Mouse (Mus musculus) MEL (cell line): ENCODE measurements around the gene B4galt1. TPM values are rescaled to one million over a fixed set of nuclear protein-coding genes. Genes with fewer than 3 reads are reported as not detected.

Experiments
- DNase-seq: peaks from one replicate; pipeline ENCODE4 v3.0.0; 2011; ENCODE audit warnings: low read depth, low spot score
- H3K27ac ChIP-seq: 2 replicates; pipeline ENCODE4 v1.5.1; 2012; ENCODE audit warnings: low read depth, mild to moderate bottlenecking, control low read depth, low read length, moderate library complexity; ENCODE audit not compliant: control insufficient read depth
- H3K27me3 ChIP-seq, 2 experiments: fragments of 150-350 bp in 1 of 2; sonication (generic) in 1 of 2; 2 replicates each; pipeline ENCODE4 v1.6.1; 2012; ENCODE audit warnings: low read length in 2 of 2, mild to moderate bottlenecking in 2 of 2, improper control_type of control experiment in 1 of 2, moderate library complexity in 1 of 2; ENCODE audit not compliant: insufficient read depth in 2 of 2, control insufficient read depth in 1 of 2
- H3K36me3 ChIP-seq, 2 experiments: 2 replicates each; pipeline ENCODE4 v1.6.1; 2012 to 2014; ENCODE audit warnings: low read length in 2 of 2, improper control_type of control experiment in 1 of 2, inconsistent platforms in 1 of 2, mild to moderate bottlenecking in 1 of 2; ENCODE audit not compliant: insufficient read depth in 2 of 2, control insufficient read depth in 1 of 2
- H3K4me1 ChIP-seq, 2 experiments: fragments of 150-350 bp in 1 of 2; sonication (generic) in 1 of 2; 2 replicates each; pipeline ENCODE4 v1.6.1; 2012; ENCODE audit warnings: low read length in 2 of 2, improper control_type of control experiment in 1 of 2, mild to moderate bottlenecking in 1 of 2; ENCODE audit not compliant: insufficient read depth in 2 of 2, control insufficient read depth in 1 of 2
- H3K4me3 ChIP-seq, 2 experiments: fragments of 150-350 bp in 1 of 2; sonication (generic) in 1 of 2; 2 replicates each; pipeline ENCODE4 v1.5.1; 2012; ENCODE audit warnings: low read depth in 2 of 2, low read length in 2 of 2, mild to moderate bottlenecking in 2 of 2, moderate library complexity in 2 of 2, control low read depth in 1 of 2, improper control_type of control experiment in 1 of 2; ENCODE audit not compliant: control insufficient read depth in 1 of 2, insufficient read depth in 1 of 2
- H3K79me2 ChIP-seq: 2 replicates; pipeline ENCODE4 v1.6.1; 2012; ENCODE audit warnings: mild to moderate bottlenecking, low read length, moderate library complexity; ENCODE audit not compliant: control insufficient read depth, poor library complexity, insufficient read depth
- H3K9ac ChIP-seq: 2 replicates; pipeline ENCODE4 v1.6.1; 2012; ENCODE audit warnings: low read depth, mild to moderate bottlenecking, control low read depth, low read length, moderate library complexity; ENCODE audit not compliant: control insufficient read depth, poor library complexity, severe bottlenecking
- H3K9me3 ChIP-seq: fragments of 150-350 bp; sonication (generic); replicated peaks from 2 replicates; pipeline ENCODE4 v1.6.1; 2012; ENCODE audit warnings: mild to moderate bottlenecking, low read length, improper control_type of control experiment, moderate library complexity; ENCODE audit not compliant: insufficient read depth
- CHD1 ChIP-seq: IDR thresholded peaks from 2 replicates; pipeline ENCODE4 v1.6.1; 2012; ENCODE audit warnings: low read depth, mild to moderate bottlenecking, inconsistent platforms, low read length, improper control_type of control experiment
- CTCF ChIP-seq, 3 experiments: IDR thresholded peaks in 2 of 3; conservative IDR thresholded peaks in 1 of 3; 2 replicates each; pipeline ENCODE4 v1.5.1; 2011 to 2012; ENCODE audit warnings: low read length in 3 of 3, low read depth in 2 of 3, mild to moderate bottlenecking in 2 of 3, improper control_type of control experiment in 1 of 3, inconsistent platforms in 1 of 3, mixed read lengths in 1 of 3, moderate library complexity in 1 of 3; ENCODE audit not compliant: control insufficient read depth in 1 of 3, insufficient read depth in 1 of 3, poor library complexity in 1 of 3, severe bottlenecking in 1 of 3
- EP300 ChIP-seq, 2 experiments: IDR thresholded peaks; 2 replicates each; pipeline ENCODE4 v1.6.1; 2011; ENCODE audit warnings: improper control_type of control experiment in 2 of 2, low read length in 2 of 2, low read depth in 1 of 2, mild to moderate bottlenecking in 1 of 2
- ETS1 ChIP-seq: IDR thresholded peaks from 2 replicates; pipeline ENCODE4 v1.6.1; 2012; ENCODE audit warnings: low read depth, mild to moderate bottlenecking, inconsistent platforms, low read length, improper control_type of control experiment, moderate library complexity
- GABPA ChIP-seq: IDR thresholded peaks from 2 replicates; pipeline ENCODE4 v1.6.1; 2012; ENCODE audit warnings: low read depth, mild to moderate bottlenecking, inconsistent platforms, low read length, improper control_type of control experiment, moderate library complexity
- GATA1 ChIP-seq: IDR thresholded peaks from 2 replicates; pipeline ENCODE4 v1.6.1; 2011; ENCODE audit warnings: low read depth, low read length, improper control_type of control experiment
- HCFC1 ChIP-seq: IDR thresholded peaks from 2 replicates; pipeline ENCODE4 v1.6.1; 2012; ENCODE audit warnings: low read depth, mild to moderate bottlenecking, inconsistent platforms, low read length, improper control_type of control experiment, moderate library complexity
- JUND ChIP-seq: IDR thresholded peaks from 2 replicates; pipeline ENCODE4 v1.6.1; 2011; ENCODE audit warnings: low read depth, mild to moderate bottlenecking, improper control_type of control experiment, low read length
- MAFK ChIP-seq: IDR thresholded peaks from 2 replicates; pipeline ENCODE4 v1.6.1; 2011; ENCODE audit warnings: low read depth, mild to moderate bottlenecking, low read length, improper control_type of control experiment, borderline replicate concordance
- MAX ChIP-seq: IDR thresholded peaks from 2 replicates; pipeline ENCODE4 v1.6.1; 2011; ENCODE audit warnings: low read length, improper control_type of control experiment
- MAZ ChIP-seq: IDR thresholded peaks from 2 replicates; pipeline ENCODE4 v1.6.1; 2012; ENCODE audit warnings: low read depth, mild to moderate bottlenecking, inconsistent platforms, low read length, improper control_type of control experiment
- MEF2A ChIP-seq: IDR thresholded peaks from 2 replicates; pipeline ENCODE4 v1.6.1; 2014; ENCODE audit warnings: low read depth, mild to moderate bottlenecking, inconsistent platforms, low read length, improper control_type of control experiment; ENCODE audit not compliant: poor library complexity, insufficient replicate concordance, severe bottlenecking; ENCODE audit errors: extremely low read depth
- MYB ChIP-seq: IDR thresholded peaks from 2 replicates; pipeline ENCODE4 v1.6.1; 2011; ENCODE audit warnings: mild to moderate bottlenecking, low read depth, low read length, improper control_type of control experiment
- MYC ChIP-seq: IDR thresholded peaks from 2 replicates; pipeline ENCODE4 v1.6.1; 2011; ENCODE audit warnings: low read depth, mild to moderate bottlenecking, low read length, improper control_type of control experiment, moderate library complexity
- NELFE ChIP-seq: IDR thresholded peaks from 2 replicates; pipeline ENCODE4 v1.6.1; 2011; ENCODE audit warnings: low read depth, low read length, improper control_type of control experiment
- POLR2A ChIP-seq, 2 experiments: IDR thresholded peaks; 2 replicates each; pipeline ENCODE4 v1.6.1; 2011 to 2012; ENCODE audit warnings: low read length in 2 of 2, mild to moderate bottlenecking in 2 of 2, control low read depth in 1 of 2, improper control_type of control experiment in 1 of 2, low read depth in 1 of 2, moderate library complexity in 1 of 2; ENCODE audit not compliant: control insufficient read depth in 1 of 2, insufficient read depth in 1 of 2, poor library complexity in 1 of 2
- RAD21 ChIP-seq: IDR thresholded peaks from 2 replicates; pipeline ENCODE4 v1.6.1; 2011; ENCODE audit warnings: mild to moderate bottlenecking, low read depth, low read length, improper control_type of control experiment
- RCOR1 ChIP-seq: IDR thresholded peaks from 2 replicates; pipeline ENCODE4 v1.6.1; 2012; ENCODE audit warnings: low read depth, mild to moderate bottlenecking, inconsistent platforms, low read length, improper control_type of control experiment
- TAL1 ChIP-seq: IDR thresholded peaks from 2 replicates; pipeline ENCODE4 v1.6.1; 2012; ENCODE audit warnings: mild to moderate bottlenecking, inconsistent platforms, low read length, moderate library complexity, mixed read lengths
- TBP ChIP-seq: IDR thresholded peaks from 2 replicates; pipeline ENCODE4 v1.8.0; 2011; ENCODE audit warnings: low read depth, low read length, improper control_type of control experiment
- TCF12 ChIP-seq: IDR thresholded peaks from 2 replicates; pipeline ENCODE4 v1.6.1; 2014; ENCODE audit warnings: low read depth, mild to moderate bottlenecking, inconsistent platforms, low read length, improper control_type of control experiment, moderate library complexity
- USF1 ChIP-seq: IDR thresholded peaks from 2 replicates; pipeline ENCODE4 v1.6.1; 2014; ENCODE audit warnings: low read depth, mild to moderate bottlenecking, inconsistent platforms, low read length, improper control_type of control experiment, moderate library complexity
- ZC3H11A ChIP-seq: IDR thresholded peaks from 2 replicates; pipeline ENCODE4 v1.6.1; 2012; ENCODE audit warnings: low read depth, mild to moderate bottlenecking, inconsistent platforms, low read length, improper control_type of control experiment
- ZKSCAN1 ChIP-seq: IDR thresholded peaks from 2 replicates; pipeline ENCODE4 v1.6.1; 2012; ENCODE audit warnings: low read depth, mild to moderate bottlenecking, inconsistent platforms, low read length, improper control_type of control experiment, moderate library complexity
- ZNF384 ChIP-seq: IDR thresholded peaks from 2 replicates; pipeline ENCODE4 v1.6.1; 2012; ENCODE audit warnings: low read depth, mild to moderate bottlenecking, inconsistent platforms, low read length, improper control_type of control experiment
- polyA plus RNA-seq, 2 experiments: library from polyadenylated mRNA; stranded (reverse) in 1 of 2; unstranded in 1 of 2; fragments of >175 nt in 1 of 2; fragments of >200 nt in 1 of 2; gene quantifications; 2 replicates each; pipeline versions ENCODE4 v1.2.1 to v1.2.4; 2012; ENCODE audit warnings: low replicate concordance in 2 of 2, low read depth in 1 of 2; ENCODE audit not compliant: insufficient read length in 2 of 2, insufficient read depth in 1 of 2, missing spikeins in 1 of 2
- total RNA-seq: library from RNA; depleted of rRNA; stranded (reverse); fragments of 300-350 nt; gene quantifications from 2 replicates; pipeline ENCODE4 v1.2.3, GENCODE M21; 2012

The B4galt1 gene
- total and polyA plus RNA-seq, 3 experiments: 10.8 to 22.5 TPM; not detected in 1

GRCm38 (mm10) chr4:40900071-40900470, 46.3 kb upstream of the B4galt1 start:
- H3K27me3 ChIP-seq: no peaks in the 10 kb centered on the region
- no peaks in the 10 kb centered on the region for H3K79me2 ChIP-seq
- H3K4me3 ChIP-seq: no peak overlapping the region
- no peak overlapping the region for H3K9ac ChIP-seq
- H3K27ac ChIP-seq: no peak overlapping the region; the same call in 1 of the 2 replicates
- TF ChIP-seq HCFC1: no peak
- TF ChIP-seq GATA1: peak; percentile 32; the same call in 1 of the 2 replicates
- no peak for TF ChIP-seq USF1
- no peak for TF ChIP-seq MYC
- TF ChIP-seq ZNF384: no peak
- peak; percentile 52 for TF ChIP-seq ETS1
- TF ChIP-seq TAL1: peak; percentile 90
- TF ChIP-seq TCF12: peak; percentile 53
- peak; percentile 15 to 49; a peak in 3 of 4 replicates for TF ChIP-seq EP300 (IDR thresholded peaks at IDR 0.05; ENCODE audit: low read depth in 1 of 2, low read length in 2 of 2)
- no peak for TF ChIP-seq JUND
- TF ChIP-seq TBP: no peak
- H3K36me3 ChIP-seq: no peaks in the 10 kb centered on the region
- H3K9me3 ChIP-seq: no peaks in the 10 kb centered on the region
- DNase-seq: peak; percentile 54
- no peaks in the 10 kb centered on the region; a peak in 1 of 4 replicates for H3K4me1 ChIP-seq

DNA sequence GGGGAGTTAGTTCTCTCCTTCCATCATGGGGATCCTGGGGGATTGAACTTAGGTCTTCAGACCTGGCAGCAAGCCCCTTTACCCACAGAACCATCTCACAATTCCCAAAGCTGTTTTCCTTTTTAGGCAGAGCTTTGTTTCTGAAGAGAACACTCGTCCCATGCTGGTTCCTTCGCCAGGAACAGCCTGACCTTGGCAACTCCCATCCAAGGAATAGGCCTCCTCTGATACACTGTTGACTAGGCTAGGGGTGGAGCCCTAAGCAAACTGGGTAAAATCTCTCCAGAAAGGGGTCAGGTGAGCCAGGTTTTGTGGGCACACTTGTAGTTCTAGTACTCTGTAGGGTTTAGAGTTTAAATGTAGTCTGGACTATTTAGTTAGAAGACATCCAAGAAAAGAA, 45.5 kb upstream of the B4galt1 start:
- no peaks in the 10 kb centered on the region for H3K27me3 ChIP-seq
- DNase-seq: no peak
- H3K4me3 ChIP-seq: no peak overlapping the region
- TF ChIP-seq GABPA: no peak
- no peak for TF ChIP-seq POLR2A (IDR thresholded peaks at IDR 0.05; ENCODE audit: control insufficient read depth in 1 of 2, insufficient read depth in 1 of 2, low read depth in 1 of 2, low read length in 2 of 2, poor library complexity in 1 of 2)
- H3K79me2 ChIP-seq: no peaks in the 10 kb centered on the region
- no peak overlapping the region for H3K27ac ChIP-seq
- no peaks in the 10 kb centered on the region; a peak in 1 of 4 replicates for H3K4me1 ChIP-seq
- no peak overlapping the region for H3K9ac ChIP-seq
- H3K36me3 ChIP-seq: no peaks in the 10 kb centered on the region
- no peaks in the 10 kb centered on the region for H3K9me3 ChIP-seq

GRCm38 (mm10) chr4:40898476-40899044, 44.8 kb upstream of the B4galt1 start:
- no peak for DNase-seq
- Histone ChIP-seq H3K4me3 (no peak overlapping the region), H3K9ac (no peak overlapping the region), H3K4me1 (no peaks in the 10 kb centered on the region; a peak in 1 of 4 replicates), H3K27me3 (no peaks in the 10 kb centered on the region), H3K79me2 (no peaks in the 10 kb centered on the region), H3K27ac (no peak overlapping the region), H3K36me3 (no peaks in the 10 kb centered on the region), H3K9me3 (no peaks in the 10 kb centered on the region)
- TF ChIP-seq RAD21 (no peak), MYC (no peak), NELFE (no peak), TBP (no peak), GABPA (no peak), CHD1 (no peak), CTCF (IDR thresholded peaks at IDR 0.05 in 2 of 3, conservative IDR thresholded peaks at IDR 0.05 in 1 of 3; ENCODE audit: control insufficient read depth in 1 of 3, insufficient read depth in 1 of 3, low read depth in 2 of 3, low read length in 3 of 3, poor library complexity in 1 of 3, severe bottlenecking in 1 of 3) (no peak), MAZ (no peak), MEF2A (no peak), ZKSCAN1 (no peak), MYB (no peak), ZC3H11A (no peak), RCOR1 (no peak), MAX (no peak), TAL1 (no peak), JUND (no peak), TCF12 (no peak), MAFK (no peak)
